Mouse (Mus musculus) spleen, adult 2 months (tissue): ENCODE results near the gene Gzma.

Source experiments
- CTCF ChIP-seq: fragments of 200-500 bp; IDR thresholded peaks from 2 replicates; pipeline ENCODE4 v1.5.1; 2011; ENCODE audit warnings: mild to moderate bottlenecking, inconsistent platforms; ENCODE audit not compliant: insufficient read depth, insufficient read length, insufficient replicate concordance; ENCODE audit errors: extremely low read depth
- POLR2A ChIP-seq: fragments of 200-500 bp; IDR thresholded peaks from 2 replicates; pipeline ENCODE4 v1.6.1; 2011; ENCODE audit warnings: low read depth, low read length, inconsistent platforms

DNA sequence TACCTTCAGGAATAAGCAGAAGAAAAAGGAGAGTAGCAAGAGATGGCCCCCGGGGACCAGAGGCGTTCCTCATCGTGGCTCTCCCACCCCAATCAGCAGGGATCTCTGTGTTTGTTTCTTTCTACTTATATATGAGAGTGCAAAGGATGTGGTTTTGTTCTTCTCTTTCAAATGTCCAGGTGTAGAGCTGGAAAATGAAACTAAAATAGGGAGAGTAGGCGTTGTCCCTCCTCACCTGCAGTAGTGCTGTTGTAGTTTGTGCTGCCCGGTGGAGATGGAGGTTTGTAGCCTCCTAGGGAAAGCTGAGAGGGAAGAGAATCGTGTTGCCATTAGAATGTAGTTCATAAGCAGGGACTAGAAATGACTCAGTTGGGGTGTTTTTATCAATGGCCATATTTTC lies at the start of gene Gzma:
- TF ChIP-seq CTCF (no peak), POLR2A (no peak)
